Mouse (Mus musculus) activated CD4-positive, CD25-positive, alpha-beta regulatory T cell, adult 9 weeks (primary cell): Measurements from ENCODE around the gene Cuedc1. TPM values are rescaled to one million over a fixed set of nuclear protein-coding genes. Genes with fewer than 3 reads are reported as not detected.

Experiments
- polyA plus RNA-seq: library from polyadenylated mRNA; unstranded; fragments of 100-300 nt; shearing (Covaris generic); gene quantifications from one replicate; pipeline ENCODE4 v1.2.1, GENCODE M21; 2017

Cuedc1 gene
- 5.5 TPM for polyA plus RNA-seq

DNA sequence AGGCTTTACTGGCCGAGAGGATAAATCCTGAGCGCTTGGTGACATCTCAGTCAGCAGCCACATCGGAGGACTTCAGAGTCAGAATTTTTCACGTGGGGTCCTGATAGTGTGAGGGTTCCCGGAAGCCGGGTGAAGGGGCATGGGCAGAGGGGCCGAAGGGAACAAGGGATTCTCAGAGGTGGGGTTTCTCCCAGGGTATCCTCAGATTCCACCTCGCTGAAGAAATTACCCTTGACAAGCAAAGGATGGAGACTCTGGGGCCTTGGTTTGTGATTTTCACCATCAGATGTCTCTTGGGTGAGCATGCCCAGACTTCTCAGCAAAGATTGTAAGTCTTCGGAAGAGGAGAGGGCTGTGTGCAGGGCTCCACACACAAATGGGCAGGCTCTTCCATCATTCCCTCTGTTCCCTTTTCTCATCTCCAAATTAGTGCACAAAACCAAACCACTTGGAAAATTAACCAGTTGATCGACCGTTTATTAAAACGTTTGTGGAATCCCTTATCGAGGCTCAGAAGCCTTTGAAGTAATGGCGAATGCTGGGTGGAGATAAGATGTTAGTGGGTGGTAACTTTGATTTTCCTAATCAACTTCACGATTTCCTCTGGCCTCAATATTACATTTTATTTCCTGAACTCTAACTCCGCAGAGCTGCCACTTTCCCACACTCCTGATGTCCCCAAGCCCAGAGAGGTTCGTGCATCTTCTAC lies at the start of gene Cuedc1:
Cuedc1 (plus strand) TSS at position 38 of the 709 bp plus-strand sequence.

DNA sequence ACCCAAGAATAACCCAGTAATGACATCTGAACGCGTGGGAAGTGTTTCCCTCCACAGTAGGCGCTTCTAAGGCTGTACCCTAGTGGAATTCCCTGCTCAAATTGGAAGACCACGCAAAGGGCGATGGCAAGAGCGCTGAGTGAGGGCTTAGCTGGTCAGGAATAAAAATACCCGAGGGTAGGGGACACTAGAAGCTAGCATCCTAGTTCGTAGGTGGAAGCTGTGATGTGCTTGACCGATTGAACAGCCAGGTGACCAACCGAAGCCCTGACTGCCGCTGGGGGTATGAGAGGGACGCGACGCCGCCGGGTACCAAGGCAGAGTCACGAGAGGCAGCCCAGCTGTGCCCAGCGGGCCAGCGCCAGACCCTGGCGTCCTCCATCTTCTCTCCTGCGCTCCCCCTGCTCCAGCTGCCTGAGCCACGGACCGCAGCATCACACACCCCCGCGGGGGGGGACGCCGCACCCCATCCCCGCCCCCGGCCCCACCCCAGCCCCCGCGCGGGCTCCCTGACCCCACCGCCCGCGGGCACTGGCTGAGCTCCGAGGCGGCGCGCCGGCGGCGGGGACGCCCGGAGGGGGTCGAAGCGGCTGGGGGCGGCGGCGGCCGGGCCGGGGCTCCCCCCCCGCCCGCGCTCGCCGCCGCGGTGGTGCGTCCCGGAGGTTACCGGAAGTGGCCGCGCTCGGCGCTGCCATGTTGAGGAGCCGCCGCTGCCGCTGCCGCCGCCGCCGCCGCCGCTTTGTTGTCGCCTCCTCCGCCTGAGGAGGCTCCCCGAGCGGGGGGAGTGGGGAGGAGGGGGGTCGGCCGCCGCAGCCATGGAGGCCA lies 30.1 kb upstream of the Cuedc1 start, which contains the start of gene Vezf1:
Vezf1 (plus strand) TSS at position 694 of the 825 bp plus-strand sequence.

GRCm38 (mm10) chr11:88203712-88204532 lies 106.1 kb downstream of the Cuedc1 start, which contains the start of gene Mrps23:
Gene Mrps23, plus strand, starts transcription at chr11:88204388.

Other genes with a start within 250 kb of the Cuedc1 start
- gene Mks1, start 244.8 kb upstream of the Cuedc1 start, polyA plus RNA-seq, result 15.2 TPM
- not detected for gene Epx, start 222.5 kb upstream of the Cuedc1 start, polyA plus RNA-seq
- not detected for gene Olfr462, start 205.8 kb upstream of the Cuedc1 start, polyA plus RNA-seq
- not detected for gene Olfr463, start 200.7 kb upstream of the Cuedc1 start, polyA plus RNA-seq
- not detected for gene Olfr464, start 177.1 kb upstream of the Cuedc1 start, polyA plus RNA-seq
- 8.5 TPM for gene Dynll2, start 110.5 kb upstream of the Cuedc1 start, polyA plus RNA-seq
- 83.7 TPM for gene Srsf1, start 50.7 kb upstream of the Cuedc1 start, polyA plus RNA-seq
- gene Vezf1, start 29.8 kb upstream of the Cuedc1 start, polyA plus RNA-seq, result 32.9 TPM
- gene Mrps23, start 106.3 kb downstream of the Cuedc1 start, polyA plus RNA-seq, result 88.8 TPM
- not detected for gene Ccdc182, start 196.0 kb downstream of the Cuedc1 start, polyA plus RNA-seq